Mouse (Mus musculus) embryonic facial prominence, embryonic 13.5 days (tissue): Measurements from ENCODE around the gene 4931428F04Rik. TPM values are rescaled to one million over a fixed set of nuclear protein-coding genes. Genes with fewer than 3 reads are reported as not detected.

Experiments
- ATAC-seq: fragments of 200-750 bp; cut with Nextera tagmentation; 2 replicates; pipeline ENCODE4 v1.8.0; 2017; ENCODE audit warnings: low read depth; ENCODE audit not compliant: insufficient number of reproducible peaks, insufficient read depth, low FRiP score, low TSS enrichment
- H3K27ac ChIP-seq: fragments of 300-500 bp; sonication (generic); 2 replicates; pipeline ENCODE4 v1.5.1; 2015; ENCODE audit warnings: moderate library complexity, mild to moderate bottlenecking, inconsistent platforms
- H3K27me3 ChIP-seq: fragments of 300-500 bp; sonication (generic); 2 replicates; pipeline ENCODE4 v1.6.1; 2015; ENCODE audit warnings: mild to moderate bottlenecking, inconsistent platforms
- H3K36me3 ChIP-seq: fragments of 300-500 bp; sonication (generic); 2 replicates; pipeline ENCODE4 v1.6.1; 2015; ENCODE audit warnings: mild to moderate bottlenecking, inconsistent platforms
- H3K4me1 ChIP-seq: fragments of 300-500 bp; sonication (generic); 2 replicates; pipeline ENCODE4 v1.6.1; 2015; ENCODE audit warnings: inconsistent platforms
- H3K4me2 ChIP-seq: fragments of 300-500 bp; sonication (generic); 2 replicates; pipeline ENCODE4 v1.6.1; 2015; ENCODE audit warnings: moderate library complexity, mild to moderate bottlenecking, inconsistent platforms
- H3K4me3 ChIP-seq: fragments of 300-500 bp; sonication (generic); 2 replicates; pipeline ENCODE4 v1.5.1; 2015; ENCODE audit warnings: mild to moderate bottlenecking, inconsistent platforms
- H3K9ac ChIP-seq: fragments of 300-500 bp; sonication (generic); 2 replicates; pipeline ENCODE4 v1.6.1; 2015; ENCODE audit warnings: mild to moderate bottlenecking, inconsistent platforms
- H3K9me3 ChIP-seq: fragments of 300-500 bp; sonication (generic); 2 replicates; pipeline ENCODE4 v1.6.1; 2016; ENCODE audit warnings: inconsistent platforms
- WGBS: fragments of 180-500 bp; shearing (Covaris S2); methylation state at CpG from one replicate; pipeline ENCODE4 v1.1.7; 2015; ENCODE audit warnings: mixed read lengths; 5-methylcytosine and 5-hydroxymethylcytosine counted together
- polyA plus RNA-seq: library from polyadenylated mRNA; unstranded; fragments of >200 nt; fragmentation: Nextera tagmentation; extraction: Ambion mirVana; gene quantifications from 2 replicates; pipeline ENCODE4 v1.2.1, GENCODE M21; 2015

Gene 4931428F04Rik
- polyA plus RNA-seq, 1 experiment from 2014 or later: 22.1 TPM

DNA sequence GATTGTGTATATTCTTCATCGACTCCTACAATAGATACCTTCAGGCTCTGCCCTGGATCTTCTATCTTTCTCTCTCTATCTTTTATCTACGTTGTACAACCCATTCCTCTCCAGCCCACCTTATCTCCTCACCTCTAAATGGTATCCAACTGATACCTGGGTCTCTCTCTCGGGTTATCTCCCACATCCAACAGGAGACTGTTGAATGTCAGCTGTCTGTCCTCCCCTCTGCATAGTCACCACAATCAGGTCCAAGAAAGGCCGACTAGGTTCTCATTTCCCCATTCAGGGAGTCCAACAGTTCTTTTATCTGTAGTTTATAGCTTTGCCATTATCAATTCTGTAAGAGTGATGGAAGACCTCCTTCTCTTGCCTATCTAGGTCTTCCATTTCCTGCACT, 7.4 kb downstream of the 4931428F04Rik start:
- Histone ChIP-seq H3K4me3 (no peak overlapping the region), H3K9ac (no peak overlapping the region), H3K4me2 (no peak overlapping the region), H3K27ac (no peak overlapping the region), H3K36me3 (peaks cover 45% of the 10 kb centered on the region), H3K9me3 (no peaks in the 10 kb centered on the region), H3K4me1 (peaks cover 13% of the 10 kb centered on the region), H3K27me3 (peaks cover 42% of the 10 kb centered on the region)
- 93% methylated on average over 4 of the region's 4 CpGs for WGBS
- ATAC-seq: no peak

DNA sequence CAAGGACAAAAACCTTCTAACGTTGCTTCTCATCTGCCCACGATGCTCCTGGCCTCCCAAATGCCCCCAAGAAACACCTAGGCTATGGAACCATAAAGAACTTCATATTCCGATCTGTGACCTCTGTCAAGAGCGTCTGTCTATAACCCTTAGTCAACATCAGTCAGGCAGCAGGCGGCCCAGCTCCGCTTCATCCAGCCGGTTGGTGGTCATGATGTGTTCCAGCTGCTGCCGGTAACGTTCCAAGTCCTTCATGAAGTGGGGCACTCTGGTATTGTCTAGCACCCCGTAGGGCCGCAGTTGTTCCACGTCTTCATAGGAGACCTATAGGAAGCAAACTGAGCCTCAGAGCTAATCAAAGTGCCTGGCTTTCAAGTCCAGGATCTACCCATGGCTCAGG, 7.8 kb downstream of the 4931428F04Rik start:
- WGBS: 87% methylated on average over 12 of the region's 12 CpGs
- Histone ChIP-seq H3K36me3 (peaks cover 45% of the 10 kb centered on the region), H3K4me1 (peaks cover 15% of the 10 kb centered on the region)

DNA sequence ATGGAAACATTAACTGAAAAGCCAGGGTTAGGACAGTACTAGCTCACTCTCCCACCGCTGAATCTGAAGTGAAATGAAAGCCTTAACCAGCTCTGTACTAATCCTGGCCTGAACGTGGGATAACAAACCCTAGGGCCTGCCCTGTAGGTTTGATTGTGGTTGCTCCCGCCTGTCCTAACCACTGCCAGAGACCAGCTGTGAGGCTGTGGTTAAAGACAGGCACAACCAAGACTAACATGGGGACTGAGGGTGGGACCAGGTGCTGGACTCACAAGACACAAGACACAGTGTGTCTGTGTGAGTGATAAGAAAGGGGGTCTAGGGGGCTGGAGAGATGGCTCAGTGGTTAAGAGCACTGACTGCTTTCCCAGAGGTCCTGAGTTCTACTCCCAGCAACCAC, 9.1 kb downstream of the 4931428F04Rik start:
- no peak for ATAC-seq
- WGBS: 57% methylated on average over 3 of the region's 3 CpGs

More for the DNA sequence above, 7.8 kb downstream of the 4931428F04Rik start:
- H3K9me3 ChIP-seq: no peaks in the 10 kb centered on the region
- H3K27me3 ChIP-seq: peaks cover 46% of the 10 kb centered on the region
- no peak overlapping the region for H3K27ac ChIP-seq
- H3K4me2 ChIP-seq: no peak overlapping the region
- no peak overlapping the region for H3K4me3 ChIP-seq
- no peak overlapping the region for H3K9ac ChIP-seq
- ATAC-seq: no peak

DNA sequence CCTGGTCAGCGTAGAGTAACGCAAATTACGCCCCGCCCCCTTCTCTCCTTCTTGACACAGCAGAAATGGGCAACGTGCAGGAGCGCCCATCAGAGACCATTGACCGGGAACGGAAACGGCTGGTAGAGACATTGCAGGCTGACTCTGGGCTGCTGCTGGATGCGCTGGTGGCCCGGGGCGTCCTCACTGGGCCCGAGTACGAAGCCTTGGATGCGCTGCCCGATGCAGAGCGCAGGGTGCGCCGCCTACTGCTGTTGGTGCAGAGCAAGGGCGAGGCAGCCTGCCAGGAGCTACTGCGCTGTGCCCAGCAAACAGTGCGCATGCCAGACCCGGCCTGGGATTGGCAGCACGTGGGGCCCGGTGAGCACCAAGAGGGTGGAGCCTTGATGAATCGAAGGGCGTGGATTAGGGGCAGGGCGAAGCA, 10.7 kb downstream of the 4931428F04Rik start:
- Histone ChIP-seq H3K4me2 (peak overlapping the region; percentile 58), H3K9me3 (no peaks in the 10 kb centered on the region), H3K4me1 (peaks cover 27% of the 10 kb centered on the region), H3K27me3 (peaks cover 75% of the 10 kb centered on the region), H3K4me3 (peak overlapping the region; percentile 29), H3K9ac (peak overlapping the region; percentile 52; the same call in 1 of the 2 replicates), H3K36me3 (peaks cover 33% of the 10 kb centered on the region), H3K27ac (no peak overlapping the region)
- 3% methylated on average over 28 of the region's 28 CpGs for WGBS
- ATAC-seq: peak; percentile 62; the same call in 1 of the 2 replicates

More for the DNA sequence above, 9.1 kb downstream of the 4931428F04Rik start:
- no peak overlapping the region for H3K4me3 ChIP-seq
- H3K9ac ChIP-seq: no peak overlapping the region
- H3K27ac ChIP-seq: no peak overlapping the region
- H3K4me1 ChIP-seq: peaks cover 23% of the 10 kb centered on the region
- peaks cover 58% of the 10 kb centered on the region for H3K27me3 ChIP-seq
- peaks cover 43% of the 10 kb centered on the region for H3K36me3 ChIP-seq
- no peak overlapping the region for H3K4me2 ChIP-seq
- H3K9me3 ChIP-seq: no peaks in the 10 kb centered on the region

DNA sequence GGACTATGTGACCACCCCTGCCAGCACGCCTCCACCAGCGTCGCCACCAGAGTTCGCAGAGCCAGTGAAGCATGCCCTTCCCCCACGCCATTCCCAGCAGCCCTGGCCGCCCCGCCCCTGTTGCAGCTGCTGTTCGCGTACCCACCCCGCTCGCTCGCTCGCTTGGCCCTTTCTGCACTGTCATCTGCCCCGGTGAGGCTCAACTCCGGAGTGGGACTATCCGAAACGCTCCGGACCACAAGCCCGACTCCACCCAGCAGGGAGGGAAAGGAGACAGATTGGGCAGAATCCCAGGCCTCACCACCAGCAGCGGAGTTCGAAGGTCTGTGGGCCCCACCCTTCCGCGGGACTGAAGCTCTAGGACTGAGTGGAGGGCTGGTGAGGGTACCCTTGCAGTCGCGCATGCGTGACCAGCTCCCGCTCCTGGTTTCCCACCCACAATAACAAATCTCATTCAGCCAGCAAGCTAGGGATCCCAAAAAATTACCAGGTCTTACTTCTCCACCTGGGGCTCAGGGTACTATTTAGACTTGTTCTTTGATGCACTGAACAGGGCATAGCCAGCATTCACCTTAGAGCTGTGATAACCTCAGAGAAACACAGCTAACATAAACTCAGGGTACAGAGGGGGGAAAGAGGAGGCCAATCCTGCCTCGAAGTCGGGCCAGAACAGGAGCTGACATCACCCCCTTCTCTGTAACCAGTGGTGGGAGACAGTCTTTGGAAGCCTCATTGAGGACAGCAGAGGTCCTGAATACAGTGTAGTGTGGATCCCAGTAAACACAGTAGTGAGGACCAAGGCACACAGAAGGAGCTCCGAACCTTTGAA, 13.2 kb downstream of the 4931428F04Rik start:
- peak overlapping the region; percentile 48 for H3K4me3 ChIP-seq
- H3K27ac ChIP-seq: no peak overlapping the region
- ATAC-seq: no peak
- H3K9me3 ChIP-seq: no peaks in the 10 kb centered on the region
- peak overlapping the region; percentile 82 for H3K4me2 ChIP-seq
- H3K4me1 ChIP-seq: peaks cover 31% of the 10 kb centered on the region
- peaks cover 96% of the 10 kb centered on the region for H3K27me3 ChIP-seq
- WGBS: 3% methylated on average over 30 of the region's 30 CpGs
- peak overlapping the region; percentile 67 for H3K9ac ChIP-seq
- peaks cover 11% of the 10 kb centered on the region; the same call in 1 of the 2 replicates for H3K36me3 ChIP-seq

DNA sequence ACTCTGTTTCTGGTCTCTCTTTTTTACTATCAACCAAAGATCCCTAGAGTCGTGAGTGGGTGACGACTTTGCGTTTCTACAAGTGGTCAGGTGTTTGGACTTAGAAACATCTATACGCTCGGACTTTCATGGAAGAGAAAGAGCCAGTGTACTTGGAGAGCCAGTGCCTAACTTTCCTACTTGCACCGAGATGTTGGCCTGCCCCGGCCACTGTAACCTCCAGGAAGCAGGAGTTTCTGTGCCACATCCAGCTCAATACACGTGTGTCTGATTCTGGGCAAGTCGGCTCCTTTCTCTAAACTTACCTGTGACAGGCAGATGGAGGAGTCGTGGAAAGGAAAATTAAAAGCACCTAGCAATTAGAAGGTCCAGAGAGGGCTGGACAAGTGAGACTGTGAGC, 13.8 kb downstream of the 4931428F04Rik start, which contains the start of gene Nol3:
Nol3 (plus strand) TSS at position 301 of the 400 bp plus-strand sequence.
- Histone ChIP-seq H3K9ac (peak within 1 kb of the TSS; percentile 67), H3K4me3 (peak within 1 kb of the TSS; percentile 48), H3K27ac (no peak within 1 kb of the TSS), H3K4me1 (peaks cover 33% of the 10 kb centered on the region), H3K27me3 (peaks cover 99% of the 10 kb centered on the region), H3K36me3 (peaks cover 7% of the 10 kb centered on the region; the same call in 1 of the 2 replicates), H3K9me3 (no peaks in the 10 kb centered on the region), H3K4me2 (peak within 1 kb of the TSS; percentile 82)
- no peak for ATAC-seq
- 3% methylated on average over 10 of the region's 10 CpGs for WGBS

DNA sequence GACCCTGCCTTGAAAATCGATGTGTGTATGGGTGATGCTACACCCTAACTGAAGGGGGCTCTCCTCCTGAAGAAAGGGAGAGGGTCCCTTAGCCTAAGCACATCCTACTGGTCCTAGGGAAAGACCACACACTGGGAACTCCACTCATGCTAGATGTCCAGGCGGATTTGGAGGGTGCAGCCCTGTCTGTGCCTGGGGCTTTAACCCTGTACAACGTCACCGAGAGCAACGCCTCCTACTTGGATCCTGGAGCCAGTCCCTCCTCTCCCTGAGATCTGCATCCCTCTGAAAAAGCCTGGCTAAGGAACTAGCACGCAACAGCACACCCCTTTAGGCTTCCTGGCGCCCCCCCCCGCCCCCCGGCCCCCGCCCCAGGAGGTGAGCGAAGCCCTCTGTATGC, 14.3 kb downstream of the 4931428F04Rik start:
- peak overlapping the region; percentile 48; the same call in 1 of the 2 replicates for H3K4me3 ChIP-seq
- H3K4me2 ChIP-seq: peak overlapping the region; percentile 82
- peaks cover 100% of the 10 kb centered on the region for H3K27me3 ChIP-seq
- peaks cover 37% of the 10 kb centered on the region for H3K4me1 ChIP-seq
- WGBS: 7% methylated on average over 10 of the region's 11 CpGs
- peaks cover 5% of the 10 kb centered on the region; the same call in 1 of the 2 replicates for H3K36me3 ChIP-seq
- peak overlapping the region; percentile 57; the same call in 1 of the 2 replicates for H3K9ac ChIP-seq
- H3K27ac ChIP-seq: no peak overlapping the region
- ATAC-seq: no peak
- H3K9me3 ChIP-seq: no peaks in the 10 kb centered on the region

DNA sequence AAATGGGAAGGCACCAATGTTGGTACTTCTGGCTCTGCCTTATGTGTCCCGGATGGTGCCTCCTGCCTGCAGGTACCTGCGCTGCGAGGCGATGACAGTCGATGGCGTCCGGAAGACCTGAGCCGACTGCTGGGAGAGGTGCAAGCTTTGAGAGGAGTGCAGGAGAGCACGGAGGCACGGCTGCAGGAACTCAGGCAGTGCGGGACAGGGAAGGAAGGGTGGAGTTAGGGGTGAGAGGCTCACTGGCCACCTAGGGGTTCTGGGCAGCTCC, 18.8 kb downstream of the 4931428F04Rik start:
- peaks cover 45% of the 10 kb centered on the region for H3K4me1 ChIP-seq
- no peak for ATAC-seq
- peak overlapping the region; percentile 20 for H3K4me3 ChIP-seq
- H3K27ac ChIP-seq: no peak overlapping the region
- H3K9me3 ChIP-seq: no peaks in the 10 kb centered on the region
- 0 out of 2 replicates have a peak overlapping the region, but pooled peaks have one; percentile 6 for H3K9ac ChIP-seq
- no peaks in the 10 kb centered on the region for H3K36me3 ChIP-seq
- WGBS: 4% methylated on average over 11 of the region's 11 CpGs
- H3K27me3 ChIP-seq: peaks cover 100% of the 10 kb centered on the region
- peak overlapping the region; percentile 93 for H3K4me2 ChIP-seq

DNA sequence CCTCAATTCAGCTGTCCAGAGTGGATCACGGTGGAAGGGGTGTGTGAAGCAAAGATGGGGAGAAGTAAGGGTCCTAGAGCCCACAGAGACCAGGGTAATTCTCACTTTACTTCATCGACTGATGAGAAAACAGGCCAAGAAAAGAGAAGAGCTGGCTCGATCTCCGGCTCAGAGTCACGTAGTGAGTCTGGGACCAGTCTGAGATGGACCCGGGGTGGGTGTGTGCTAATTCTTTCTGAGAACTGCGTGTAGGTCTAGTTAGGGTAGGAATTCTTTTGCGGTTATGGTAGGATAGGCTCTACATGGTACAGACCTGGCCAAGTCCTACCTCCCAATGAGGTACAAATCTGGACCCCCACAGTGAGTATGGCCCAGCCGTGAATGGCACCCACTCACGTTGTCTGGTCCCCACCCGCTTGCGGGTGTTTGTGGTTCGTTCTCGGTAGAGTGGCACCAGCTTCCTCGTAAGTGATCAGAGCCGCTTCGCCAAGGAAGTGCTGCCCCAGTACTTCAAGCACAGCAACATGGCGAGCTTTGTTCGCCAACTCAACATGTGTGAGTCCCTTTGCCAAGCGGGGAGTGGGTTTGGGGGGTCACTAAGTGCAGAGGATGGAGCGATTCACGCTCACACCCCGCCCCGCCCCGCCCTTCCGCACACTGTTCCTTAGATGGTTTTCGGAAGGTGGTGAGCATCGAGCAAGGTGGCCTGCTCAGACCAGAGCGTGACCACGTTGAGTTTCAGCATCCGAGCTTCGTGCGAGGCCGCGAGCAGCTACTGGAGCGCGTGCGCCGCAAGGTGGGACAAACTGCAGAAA, 19.4 kb downstream of the 4931428F04Rik start:
- WGBS: 3% methylated on average over 39 of the region's 39 CpGs

DNA sequence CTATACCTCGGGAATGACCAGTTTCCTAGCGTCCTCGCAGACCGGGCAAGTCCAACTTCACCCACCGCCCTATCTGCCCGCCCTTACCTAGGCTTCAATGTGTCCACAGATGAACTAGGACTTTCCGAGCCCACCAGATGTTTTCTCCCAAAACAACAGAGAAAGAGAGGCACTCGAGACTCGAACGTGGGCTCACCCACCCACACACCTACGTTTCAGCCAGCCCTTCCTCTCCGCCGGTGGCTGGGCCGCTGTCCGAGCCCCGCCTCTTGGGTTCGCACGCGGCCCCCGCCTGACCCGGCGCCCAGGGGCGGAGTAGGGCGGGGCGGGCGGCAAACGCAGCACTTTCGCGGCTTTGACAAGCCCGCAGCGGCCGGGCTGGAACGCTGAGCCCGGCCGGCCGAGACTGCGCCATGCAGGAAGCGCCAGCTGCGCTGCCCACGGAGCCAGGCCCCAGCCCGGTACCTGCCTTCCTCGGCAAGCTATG, 20.2 kb downstream of the 4931428F04Rik start, which contains the start of gene Hsf4:
Hsf4 (plus strand) TSS at position 341 of the 487 bp plus-strand sequence.
- no peaks in the 10 kb centered on the region for H3K9me3 ChIP-seq
- H3K9ac ChIP-seq: peak within 1 kb of the TSS; percentile 64
- no peak within 1 kb of the TSS for H3K27ac ChIP-seq
- WGBS: under 1% methylated on average over 42 of the region's 42 CpGs
- peaks cover 97% of the 10 kb centered on the region for H3K27me3 ChIP-seq
- H3K4me1 ChIP-seq: peaks cover 45% of the 10 kb centered on the region
- H3K36me3 ChIP-seq: no peaks in the 10 kb centered on the region
- no peak for ATAC-seq
- H3K4me3 ChIP-seq: peak within 1 kb of the TSS; percentile 51
- peak within 1 kb of the TSS; percentile 93 for H3K4me2 ChIP-seq

More for the DNA sequence above, 19.4 kb downstream of the 4931428F04Rik start:
- Histone ChIP-seq H3K4me3 (peak overlapping the region; percentile 51), H3K4me1 (peaks cover 40% of the 10 kb centered on the region), H3K36me3 (no peaks in the 10 kb centered on the region), H3K27me3 (peaks cover 100% of the 10 kb centered on the region), H3K4me2 (peak overlapping the region; percentile 93), H3K9me3 (no peaks in the 10 kb centered on the region), H3K27ac (no peak overlapping the region), H3K9ac (peak overlapping the region; percentile 64)
- no peak for ATAC-seq

DNA sequence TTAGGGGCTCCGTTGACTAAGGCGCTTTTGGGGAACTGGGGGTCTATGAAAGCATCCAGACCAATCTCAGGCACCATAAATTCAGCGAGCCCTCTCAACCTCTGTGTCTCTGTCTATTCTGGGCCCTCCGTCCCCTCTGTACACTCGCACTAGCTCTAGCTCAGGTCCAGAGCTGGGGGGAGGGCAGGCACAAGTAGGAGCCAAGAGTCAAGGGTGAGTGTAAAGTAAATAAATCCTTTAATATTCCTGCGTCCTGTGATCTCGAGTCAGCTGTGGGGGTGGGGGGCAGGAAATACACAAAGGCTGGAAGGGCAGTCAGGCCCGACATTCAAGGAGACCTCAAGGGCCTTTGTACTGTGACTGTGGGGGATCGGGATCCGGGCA, 20.6 kb downstream of the 4931428F04Rik start:
- peaks cover 45% of the 10 kb centered on the region for H3K4me1 ChIP-seq
- no peak overlapping the region for H3K27ac ChIP-seq
- H3K27me3 ChIP-seq: peaks cover 95% of the 10 kb centered on the region
- under 1% methylated on average over 10 of the region's 10 CpGs for WGBS
- H3K36me3 ChIP-seq: no peaks in the 10 kb centered on the region
- H3K9ac ChIP-seq: peak overlapping the region; percentile 64
- no peak; the same call in 1 of the 2 replicates for ATAC-seq
- H3K9me3 ChIP-seq: no peaks in the 10 kb centered on the region
- H3K4me3 ChIP-seq: peak overlapping the region; percentile 51
- H3K4me2 ChIP-seq: peak overlapping the region; percentile 93
